Mouse (Mus musculus) megakaryocyte, embryonic 14.5 days (primary cell): ENCODE results near the gene Negr1.

Experiments used
- FLI1 ChIP-seq: IDR thresholded peaks from 2 replicates; pipeline ENCODE4 v1.6.1; 2012; ENCODE audit warnings: low read length, inconsistent platforms, mixed read lengths
- GATA1 ChIP-seq: IDR thresholded peaks from 3 replicates; pipeline ENCODE4 v1.6.1; 2012; ENCODE audit warnings: mixed read lengths, low read length, inconsistent platforms, borderline replicate concordance

DNA sequence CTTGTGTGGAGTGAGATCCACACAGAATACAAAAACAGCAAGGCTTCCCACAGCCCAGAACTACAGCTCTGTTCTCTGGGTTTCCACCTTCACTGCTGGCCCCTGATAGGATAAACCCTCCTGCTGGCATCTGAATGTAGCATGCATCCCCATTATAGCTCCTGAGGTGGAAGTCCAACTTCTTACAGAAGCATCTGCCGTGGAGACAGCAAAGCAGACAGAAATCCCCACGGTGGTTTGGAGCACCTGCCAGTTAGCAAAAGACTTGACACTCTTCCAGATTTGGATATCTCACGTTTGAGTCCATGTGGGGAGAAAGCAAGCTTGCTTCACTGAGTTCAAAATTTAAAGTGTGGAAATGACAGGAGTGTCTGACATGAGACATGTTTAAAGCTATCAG, 290.3 kb downstream of the Negr1 start:
- TF ChIP-seq FLI1 (no peak), GATA1 (no peak)
